Mouse (Mus musculus): ENCODE results near the gene Cd27. TPM values are rescaled to one million over a fixed set of nuclear protein-coding genes. Genes with fewer than 3 reads are reported as not detected.
A peak's percentile ranks its signal among the peaks of the same experiment; 100 is the strongest.
"Not testable (repeated sequence)": the region's sequence is repeated elsewhere in the genome, so short reads cannot be mapped to it uniquely, and the experiment has no call there.

Gene Cd27
- polyA plus RNA-seq, 1 experiment from 2014 or later: 3.2 TPM

DNA sequence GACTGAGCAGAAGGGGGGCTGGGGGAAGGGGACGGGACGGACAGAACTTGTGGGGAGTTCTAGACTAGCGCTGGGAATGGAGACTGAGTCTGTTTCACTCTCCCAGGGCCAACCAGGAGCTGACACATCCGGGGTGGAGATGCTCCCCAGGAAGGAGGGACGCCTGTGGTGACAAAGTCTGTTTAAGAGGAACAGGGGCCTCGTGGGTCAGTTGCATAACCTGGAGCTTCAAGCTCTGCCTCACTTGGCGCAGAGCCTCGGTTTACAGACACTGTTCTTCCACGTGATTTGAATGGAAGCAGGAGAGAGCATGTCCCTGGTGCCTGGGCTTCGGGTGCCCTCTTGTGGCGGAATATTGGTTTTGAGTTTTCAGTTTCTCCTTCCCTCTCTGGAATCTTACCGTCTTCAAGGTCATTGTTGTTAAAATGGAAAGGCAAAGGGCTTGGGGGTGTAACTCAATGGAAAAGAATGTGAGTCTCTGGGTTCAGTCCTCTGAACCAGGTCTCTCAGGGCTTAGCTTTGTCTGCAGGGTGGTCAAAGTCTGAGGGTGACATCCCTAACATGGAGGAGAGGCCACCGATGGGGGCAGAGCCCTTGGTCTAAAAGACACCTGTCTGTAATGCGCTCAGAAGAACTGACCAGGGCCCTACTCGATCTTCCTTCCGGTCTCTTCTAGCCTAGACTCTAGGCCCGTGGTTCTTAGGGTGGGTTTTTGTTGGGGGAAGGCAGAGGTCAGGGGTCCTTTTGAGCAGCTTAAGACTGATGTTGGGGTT, 34.8 kb upstream of the Cd27 start:
- DNase-seq (ENCODE audit: low spot score): peak; percentile 79
- H3K27me3 ChIP-seq (replicated peaks; ENCODE audit: control insufficient read depth, insufficient read depth, low read length): no peaks in the 10 kb centered on the region
- peaks cover 3% of the 10 kb centered on the region for H3K4me1 ChIP-seq (replicated peaks; ENCODE audit: control insufficient read depth, insufficient read depth, low read length)
- WGBS: 17% methylated on average over 17 of the region's 17 CpGs
- no peak overlapping the region for H3K27ac ChIP-seq (ENCODE audit: low read depth, low read length)
- H3K36me3 ChIP-seq (ENCODE audit: control insufficient read depth, insufficient read depth, low read length): no peaks in the 10 kb centered on the region
- H3K9ac ChIP-seq (ENCODE audit: low read depth, low read length): peak overlapping the region; percentile 15
- no peaks in the 10 kb centered on the region for H3K9me3 ChIP-seq (ENCODE audit: control insufficient read depth, low read length)
- peak; percentile 76 for ATAC-seq (replicated peaks; ENCODE audit: low FRiP score)
- H3K4me3 ChIP-seq (ENCODE audit: low read depth, low read length): no peak overlapping the region
- peak overlapping the region; percentile 41 for H3K4me2 ChIP-seq

GRCm38 (mm10) chr6:125268799-125269198, 32.0 kb upstream of the Cd27 start:
- Histone ChIP-seq H3K9ac (ENCODE audit: low read depth, low read length) (no peak overlapping the region), H3K36me3 (ENCODE audit: control insufficient read depth, insufficient read depth, low read length) (no peaks in the 10 kb centered on the region), H3K27ac (ENCODE audit: low read depth, low read length) (no peak overlapping the region), H3K27me3 (replicated peaks; ENCODE audit: control insufficient read depth, insufficient read depth, low read length) (no peaks in the 10 kb centered on the region), H3K9me3 (ENCODE audit: control insufficient read depth, low read length) (no peaks in the 10 kb centered on the region), H3K4me2 (no peak overlapping the region), H3K4me1 (replicated peaks; ENCODE audit: control insufficient read depth, insufficient read depth, low read length) (peaks cover 3% of the 10 kb centered on the region), H3K4me3 (ENCODE audit: low read depth, low read length) (no peak overlapping the region)
- WGBS: 65% methylated on average over 6 of the region's 6 CpGs
- ATAC-seq (replicated peaks; ENCODE audit: low FRiP score): no peak
- no peak for DNase-seq (ENCODE audit: low spot score)

DNA sequence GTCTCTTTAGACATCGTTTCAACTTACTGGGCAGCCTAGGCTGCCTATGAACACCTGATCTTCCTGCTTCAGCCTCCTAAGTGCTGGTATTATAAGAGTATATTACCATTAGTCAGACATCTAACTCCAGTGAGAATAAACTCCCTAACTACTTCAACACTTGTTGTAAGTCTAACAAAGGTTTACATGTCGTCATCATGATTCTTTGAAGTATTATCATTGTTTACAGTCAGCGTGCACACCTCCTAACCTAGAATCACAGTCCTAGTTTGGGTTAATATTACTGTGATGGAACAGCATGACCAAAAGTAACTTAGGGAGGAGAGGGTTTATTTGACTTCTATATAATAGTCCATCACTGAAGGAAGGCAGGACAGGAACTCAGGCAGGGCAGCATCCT, 30.7 kb upstream of the Cd27 start:
- no peak overlapping the region for H3K4me2 ChIP-seq
- H3K36me3 ChIP-seq (ENCODE audit: control insufficient read depth, insufficient read depth, low read length): no peaks in the 10 kb centered on the region
- H3K4me1 ChIP-seq (replicated peaks; ENCODE audit: control insufficient read depth, insufficient read depth, low read length): peaks cover 3% of the 10 kb centered on the region
- ATAC-seq (replicated peaks; ENCODE audit: low FRiP score) (no peak), DNase-seq (ENCODE audit: low spot score) (no peak)
- no peak overlapping the region for H3K4me3 ChIP-seq (ENCODE audit: low read depth, low read length)
- WGBS: 74% methylated on average over 3 of the region's 3 CpGs
- no peaks in the 10 kb centered on the region for H3K9me3 ChIP-seq (ENCODE audit: control insufficient read depth, low read length)
- H3K9ac ChIP-seq (ENCODE audit: low read depth, low read length): no peak overlapping the region
- no peak overlapping the region for H3K27ac ChIP-seq (ENCODE audit: low read depth, low read length)
- H3K27me3 ChIP-seq (replicated peaks; ENCODE audit: control insufficient read depth, insufficient read depth, low read length): no peaks in the 10 kb centered on the region

GRCm38 (mm10) chr6:125266600-125266999, 29.8 kb upstream of the Cd27 start:
- H3K9ac ChIP-seq (ENCODE audit: low read depth, low read length); ATAC-seq (replicated peaks; ENCODE audit: low FRiP score); H3K4me2 ChIP-seq; H3K4me1 ChIP-seq (replicated peaks; ENCODE audit: control insufficient read depth, insufficient read depth, low read length); H3K27ac ChIP-seq (ENCODE audit: low read depth, low read length); H3K9me3 ChIP-seq (ENCODE audit: control insufficient read depth, low read length); DNase-seq (ENCODE audit: low spot score); H3K27me3 ChIP-seq (replicated peaks; ENCODE audit: control insufficient read depth, insufficient read depth, low read length); H3K36me3 ChIP-seq (ENCODE audit: control insufficient read depth, insufficient read depth, low read length); H3K4me3 ChIP-seq (ENCODE audit: low read depth, low read length): not testable (repeated sequence)
- WGBS: 67% methylated on average over 6 of the region's 6 CpGs

DNA sequence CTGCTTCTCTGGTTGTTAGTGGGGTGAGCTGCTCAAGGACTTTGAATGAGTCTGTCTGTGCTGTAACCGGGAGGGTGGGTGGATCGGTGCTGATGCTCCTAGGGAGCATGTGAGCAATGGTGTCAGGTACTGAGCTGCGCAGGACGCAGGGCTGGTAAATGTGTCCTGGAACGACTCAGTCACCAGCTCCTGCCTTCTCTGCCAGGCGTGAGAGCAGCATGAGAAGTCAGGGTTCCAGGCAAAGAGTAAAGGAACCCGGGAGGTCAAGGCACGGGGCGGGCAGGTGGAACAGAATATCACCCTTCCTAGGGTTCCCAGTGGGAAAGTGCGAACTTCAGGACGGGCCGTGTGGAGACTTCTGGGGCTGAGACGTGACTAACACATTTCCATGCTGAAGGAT, 29.3 kb upstream of the Cd27 start:
- Histone ChIP-seq H3K4me1 (replicated peaks; ENCODE audit: control insufficient read depth, insufficient read depth, low read length) (no peaks in the 10 kb centered on the region), H3K4me2 (no peak overlapping the region), H3K9ac (ENCODE audit: low read depth, low read length) (no peak overlapping the region), H3K9me3 (ENCODE audit: control insufficient read depth, low read length) (no peaks in the 10 kb centered on the region), H3K36me3 (ENCODE audit: control insufficient read depth, insufficient read depth, low read length) (no peaks in the 10 kb centered on the region), H3K27me3 (replicated peaks; ENCODE audit: control insufficient read depth, insufficient read depth, low read length) (no peaks in the 10 kb centered on the region), H3K27ac (ENCODE audit: low read depth, low read length) (no peak overlapping the region), H3K4me3 (ENCODE audit: low read depth, low read length) (no peak overlapping the region)
- DNase-seq (ENCODE audit: low spot score) (no peak), ATAC-seq (replicated peaks; ENCODE audit: low FRiP score) (no peak)
- 69% methylated on average over 13 of the region's 13 CpGs for WGBS

DNA sequence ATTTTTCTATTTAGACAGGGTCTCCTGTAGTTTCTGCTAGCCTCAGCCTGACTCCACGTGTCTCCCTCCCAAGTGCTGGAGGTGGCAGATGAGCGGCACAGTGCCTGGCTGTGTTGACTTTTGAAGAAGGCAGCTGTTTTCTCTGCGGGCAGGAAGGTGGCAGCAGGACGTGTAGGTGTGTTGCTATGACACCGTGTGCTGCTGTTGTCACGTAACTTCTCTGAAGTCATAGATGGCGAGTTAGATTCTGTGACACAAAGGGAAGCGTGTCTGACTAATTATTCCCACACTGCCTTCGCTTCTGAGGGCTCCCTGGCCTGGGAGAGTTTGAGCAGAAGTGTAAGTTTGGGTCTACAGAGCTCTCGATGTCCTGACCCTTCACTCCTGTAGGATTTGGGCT, 28.4 kb upstream of the Cd27 start:
- H3K27me3 ChIP-seq (replicated peaks; ENCODE audit: control insufficient read depth, insufficient read depth, low read length): no peaks in the 10 kb centered on the region
- H3K4me3 ChIP-seq (ENCODE audit: low read depth, low read length): no peak overlapping the region
- 54% methylated on average over 10 of the region's 10 CpGs for WGBS
- ATAC-seq (replicated peaks; ENCODE audit: low FRiP score) (no peak), DNase-seq (ENCODE audit: low spot score) (no peak)
- H3K36me3 ChIP-seq (ENCODE audit: control insufficient read depth, insufficient read depth, low read length): no peaks in the 10 kb centered on the region
- H3K4me2 ChIP-seq: no peak overlapping the region
- H3K9me3 ChIP-seq (ENCODE audit: control insufficient read depth, low read length): no peaks in the 10 kb centered on the region
- no peaks in the 10 kb centered on the region for H3K4me1 ChIP-seq (replicated peaks; ENCODE audit: control insufficient read depth, insufficient read depth, low read length)
- no peak overlapping the region for H3K9ac ChIP-seq (ENCODE audit: low read depth, low read length)
- H3K27ac ChIP-seq (ENCODE audit: low read depth, low read length): no peak overlapping the region

DNA sequence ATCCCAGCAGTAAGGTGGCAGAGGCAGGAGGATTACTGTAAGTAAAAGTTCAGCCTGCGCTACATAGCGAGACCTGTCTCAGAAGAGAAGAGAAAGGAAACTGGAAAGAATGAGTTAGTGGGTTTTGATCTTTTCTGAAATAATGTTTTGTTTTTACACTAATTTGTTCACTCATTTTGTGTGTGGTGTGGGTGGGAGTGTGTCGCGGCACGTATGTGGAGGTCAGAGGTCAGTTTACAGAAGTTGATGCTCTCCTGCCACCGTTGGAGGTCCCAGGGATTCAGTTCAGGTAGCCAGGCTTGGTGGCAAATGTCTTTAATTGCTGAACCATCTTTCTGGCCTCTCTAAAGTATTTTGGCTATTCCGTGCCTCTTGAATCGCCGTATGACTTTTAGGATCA, 27.4 kb upstream of the Cd27 start:
- ATAC-seq (replicated peaks; ENCODE audit: low FRiP score) (no peak), DNase-seq (ENCODE audit: low spot score) (no peak)
- Histone ChIP-seq H3K9ac (ENCODE audit: low read depth, low read length) (no peak overlapping the region), H3K4me3 (ENCODE audit: low read depth, low read length) (no peak overlapping the region), H3K4me1 (replicated peaks; ENCODE audit: control insufficient read depth, insufficient read depth, low read length) (no peaks in the 10 kb centered on the region), H3K4me2 (no peak overlapping the region), H3K9me3 (ENCODE audit: control insufficient read depth, low read length) (no peaks in the 10 kb centered on the region), H3K27me3 (replicated peaks; ENCODE audit: control insufficient read depth, insufficient read depth, low read length) (no peaks in the 10 kb centered on the region), H3K36me3 (ENCODE audit: control insufficient read depth, insufficient read depth, low read length) (no peaks in the 10 kb centered on the region), H3K27ac (ENCODE audit: low read depth, low read length) (no peak overlapping the region)
- WGBS: 86% methylated on average over 9 of the region's 9 CpGs

DNA sequence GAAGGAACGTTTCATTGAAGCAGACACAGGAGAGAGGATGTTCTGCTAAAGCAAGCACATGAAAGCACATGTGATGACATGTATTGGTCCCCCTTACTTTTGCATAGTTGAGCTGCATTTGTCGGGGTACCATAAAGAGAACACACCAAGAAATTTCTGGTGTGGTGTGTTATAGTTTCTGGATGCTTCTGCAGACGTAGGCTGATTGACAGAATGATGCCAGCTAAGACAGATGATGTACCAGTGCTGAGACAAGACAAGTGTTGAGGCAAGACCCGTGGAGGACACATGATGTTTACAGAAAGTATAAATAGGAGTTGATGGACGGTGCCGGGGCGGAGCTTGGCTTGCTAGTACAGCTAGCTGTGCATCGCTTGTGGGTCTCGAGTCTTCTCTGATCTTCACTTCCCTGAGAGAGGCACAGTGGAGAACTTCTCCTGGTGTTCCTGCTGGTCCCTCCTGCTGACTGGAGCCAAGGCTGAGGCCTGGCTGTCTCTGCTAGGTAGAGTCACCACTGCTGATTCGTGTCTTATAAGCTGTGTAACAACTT, 23.3 kb upstream of the Cd27 start:
- 79% methylated on average over 10 of the region's 10 CpGs for WGBS
- Histone ChIP-seq H3K4me2 (no peak overlapping the region), H3K27ac (ENCODE audit: low read depth, low read length) (no peak overlapping the region), H3K9ac (ENCODE audit: low read depth, low read length) (no peak overlapping the region), H3K4me1 (replicated peaks; ENCODE audit: control insufficient read depth, insufficient read depth, low read length) (no peaks in the 10 kb centered on the region), H3K4me3 (ENCODE audit: low read depth, low read length) (no peak overlapping the region), H3K27me3 (replicated peaks; ENCODE audit: control insufficient read depth, insufficient read depth, low read length) (no peaks in the 10 kb centered on the region), H3K36me3 (ENCODE audit: control insufficient read depth, insufficient read depth, low read length) (no peaks in the 10 kb centered on the region), H3K9me3 (ENCODE audit: control insufficient read depth, low read length) (no peaks in the 10 kb centered on the region)
- DNase-seq (ENCODE audit: low spot score) (no peak), ATAC-seq (replicated peaks; ENCODE audit: low FRiP score) (no peak)
